Mouse (Mus musculus): ENCODE measurements around the gene Gm2042. TPM values are rescaled to one million over a fixed set of nuclear protein-coding genes. Genes with fewer than 3 reads are reported as not detected.
"Not testable (repeated sequence)": the region's sequence is repeated elsewhere in the genome, so short reads cannot be mapped to it uniquely, and the experiment has no call there.

The Gm2042 gene
- total RNA-seq (2014; fragmentation: Nextera tagmentation) (not detected in 2 replicates), total RNA-seq (2017) (not detected in 2 replicates)

DNA sequence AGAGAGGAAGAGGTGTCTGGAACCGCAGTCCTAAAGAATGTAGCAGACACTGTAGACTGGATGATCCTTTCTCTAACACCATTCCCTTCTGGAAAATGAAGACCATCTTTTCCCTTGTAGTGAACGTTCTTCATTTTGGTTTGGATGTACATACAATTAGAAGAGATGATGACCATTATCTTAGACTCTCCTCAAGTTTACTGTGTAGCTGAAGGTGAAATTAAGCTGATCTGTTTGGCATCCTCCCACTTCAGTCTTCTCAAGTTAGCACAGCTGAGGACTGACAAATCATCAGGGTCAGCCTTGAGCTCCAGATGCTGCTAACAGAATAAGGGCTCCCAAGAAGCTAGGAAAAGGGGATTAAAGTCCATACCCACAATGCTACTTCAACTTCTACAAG lies at the start of gene Gm2042:
Gene Gm2042, plus strand, starts transcription at position 301 of the 400 bp plus-strand sequence.
- ATAC-seq (replicated peaks; ENCODE audit: poor library complexity, severe bottlenecking) = not testable (repeated sequence)

DNA sequence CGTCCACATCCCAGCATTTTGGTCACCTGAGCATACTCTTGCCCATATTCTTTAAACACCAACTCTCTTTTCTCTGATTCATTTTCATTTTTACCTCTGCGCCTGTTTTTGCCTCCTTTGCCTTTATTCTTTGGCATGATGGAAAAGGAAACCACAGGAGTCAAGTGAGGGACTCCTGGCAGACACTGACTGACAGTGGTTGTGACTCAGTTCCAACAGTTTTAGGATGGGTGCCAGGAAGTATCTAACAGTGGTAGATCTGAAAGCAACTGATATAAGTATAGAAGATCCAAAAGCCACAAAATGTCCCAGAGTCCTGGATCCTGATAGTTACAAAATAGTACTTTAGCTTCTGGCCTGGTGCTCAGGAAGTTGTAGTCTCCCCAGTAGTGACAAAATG lies 34.2 kb upstream of the Gm2042 start, which contains the start of gene Gm2035:
Gene Gm2035, minus strand, starts transcription at position 137 of the 400 bp plus-strand sequence.
- ATAC-seq (replicated peaks; ENCODE audit: poor library complexity, severe bottlenecking) = not testable (repeated sequence)

DNA sequence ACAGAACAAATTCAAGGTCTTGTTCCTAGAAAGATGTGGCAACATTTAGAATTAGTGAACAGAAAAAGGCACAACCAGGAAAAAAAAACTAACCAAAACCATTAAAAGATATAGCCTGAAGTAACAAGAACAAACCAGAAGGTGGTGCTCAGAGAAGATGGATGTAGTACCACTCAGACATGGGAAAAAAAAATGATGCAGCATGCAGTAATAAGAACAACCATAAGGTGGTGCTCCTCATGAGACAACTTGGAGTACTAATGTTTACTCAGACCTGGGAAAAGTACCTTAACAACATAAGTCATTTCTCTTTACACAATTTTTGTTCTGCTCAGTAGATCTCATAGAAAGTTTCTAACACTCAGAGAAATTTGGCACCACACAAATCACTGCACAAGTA lies 30.1 kb downstream of the Gm2042 start:
- ATAC-seq (replicated peaks; ENCODE audit: poor library complexity, severe bottlenecking) = not testable (repeated sequence)

DNA sequence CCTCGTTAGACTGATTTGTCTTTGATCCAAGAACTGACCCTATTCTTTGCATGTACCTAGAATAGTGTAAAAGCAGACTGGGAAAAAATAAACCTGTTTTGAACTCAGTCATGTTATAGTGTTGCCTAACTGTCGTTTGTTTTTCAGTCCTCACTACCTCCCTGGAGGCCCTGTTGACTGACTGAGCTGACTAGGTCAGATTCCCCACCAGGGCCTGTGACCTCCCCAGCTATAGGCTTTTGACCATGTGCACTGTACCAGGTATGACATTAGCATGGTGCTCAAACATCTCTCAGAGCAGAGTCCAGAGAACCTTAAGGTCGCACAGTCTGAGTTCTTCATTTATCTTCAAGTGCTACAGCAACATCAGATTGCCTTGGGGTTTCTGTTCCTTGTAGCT lies 50.2 kb downstream of the Gm2042 start:
- not testable (repeated sequence) for ATAC-seq (replicated peaks; ENCODE audit: poor library complexity, severe bottlenecking)

Other genes starting within 250 kb of the Gm2042 start
- not detected in 2 replicates for gene Gm21319, start 178.3 kb upstream of the Gm2042 start, total RNA-seq (2014; fragmentation: Nextera tagmentation)
- gene Gm21319, start 178.3 kb upstream of the Gm2042 start, total RNA-seq (2017) = not detected in 2 replicates
- not detected in 2 replicates for gene Gm21936, start 158.6 kb upstream of the Gm2042 start, total RNA-seq (2014; fragmentation: Nextera tagmentation)
- not detected in 2 replicates for gene Gm21936, start 158.6 kb upstream of the Gm2042 start, total RNA-seq (2017)
- gene BB287469, start 137.5 kb upstream of the Gm2042 start, total RNA-seq (2014; fragmentation: Nextera tagmentation) = not detected in 2 replicates
- not detected in 2 replicates for gene BB287469, start 137.5 kb upstream of the Gm2042 start, total RNA-seq (2017)
- not detected in 2 replicates for gene Gm2001, start 111.7 kb upstream of the Gm2042 start, total RNA-seq (2014; fragmentation: Nextera tagmentation)
- not detected in 2 replicates for gene Gm2001, start 111.7 kb upstream of the Gm2042 start, total RNA-seq (2017)
- gene Gm2016, start 80.0 kb upstream of the Gm2042 start, total RNA-seq (2014; fragmentation: Nextera tagmentation) = not detected in 2 replicates
- gene Gm2016, start 80.0 kb upstream of the Gm2042 start, total RNA-seq (2017) = not detected in 2 replicates
- gene Gm2022, start 58.7 kb upstream of the Gm2042 start, total RNA-seq (2014; fragmentation: Nextera tagmentation) = not detected in 2 replicates
- not detected in 2 replicates for gene Gm2022, start 58.7 kb upstream of the Gm2042 start, total RNA-seq (2017)
- not detected in 2 replicates for gene Gm2035, start 34.2 kb upstream of the Gm2042 start, total RNA-seq (2014; fragmentation: Nextera tagmentation)
- gene Gm2035, start 34.2 kb upstream of the Gm2042 start, total RNA-seq (2017) = not detected in 2 replicates
- gene Gm2075, start 57.8 kb downstream of the Gm2042 start, total RNA-seq (2014; fragmentation: Nextera tagmentation) = not detected in 2 replicates
- gene Gm2075, start 57.8 kb downstream of the Gm2042 start, total RNA-seq (2017) = not detected in 2 replicates
- not detected in 2 replicates for gene Gm6803, start 64.7 kb downstream of the Gm2042 start, total RNA-seq (2014; fragmentation: Nextera tagmentation)
- not detected in 2 replicates for gene Gm6803, start 64.7 kb downstream of the Gm2042 start, total RNA-seq (2017)
- not detected in 2 replicates for gene Gm2056, start 72.9 kb downstream of the Gm2042 start, total RNA-seq (2014; fragmentation: Nextera tagmentation)
- not detected in 2 replicates for gene Gm2056, start 72.9 kb downstream of the Gm2042 start, total RNA-seq (2017)
- not detected in 2 replicates for gene Gm16368, start 129.6 kb downstream of the Gm2042 start, total RNA-seq (2014; fragmentation: Nextera tagmentation)
- gene Gm16368, start 129.6 kb downstream of the Gm2042 start, total RNA-seq (2017) = not detected in 2 replicates
- gene Gm10436, start 228.0 kb downstream of the Gm2042 start, total RNA-seq (2014; fragmentation: Nextera tagmentation) = not detected in 2 replicates
- gene Gm10436, start 228.0 kb downstream of the Gm2042 start, total RNA-seq (2017) = not detected in 2 replicates

All from granulocyte monocyte progenitor cell, adult 5-6 weeks (primary cell).